Mouse (Mus musculus) heart, embryonic 16.5 days (tissue): Measurements from ENCODE around the gene Lekr1. TPM values are rescaled to one million over a fixed set of nuclear protein-coding genes. Genes with fewer than 3 reads are reported as not detected.

Experiments
- microRNA-seq: library from miRNA; unstranded; fragments of <30 nt; microRNA quantifications from one replicate; pipeline ENCODE4, GENCODE M21; 2017
- polyA plus RNA-seq: library from polyadenylated mRNA; unstranded; fragments of >200 nt; fragmentation: Nextera tagmentation; extraction: Ambion mirVana; gene quantifications from 2 replicates; pipeline ENCODE4 v1.2.1, GENCODE M21; 2015

Gene Lekr1
- polyA plus RNA-seq, 1 experiment from 2014 or later = 7.1 TPM

Small RNA genes within 50 kb of the gene (microRNA-seq; reads per million reads assigned to microRNA genes)
- not detected for gene Mir8120

Other genes with a start within 250 kb of the Lekr1 start
- 23.2 and 24.3 TPM in 2 replicates for gene Tiparp, start 137.8 kb upstream of the Lekr1 start, polyA plus RNA-seq